Mouse (Mus musculus): ENCODE data around the gene Ctxn1.
"Not testable (repeated sequence)": the region's sequence is repeated elsewhere in the genome, so short reads cannot be mapped to it uniquely, and the experiment has no call there.

The Ctxn1 gene

GRCm38 (mm10) chr8:4259125-4259804 is at the start of gene Ctxn1:
Ctxn1 (minus strand) TSS chr8:4259274.
- peak; percentile 73 for DNase-seq (ENCODE audit: low read depth, low spot score)

GRCm38 (mm10) chr8:4305838-4306237 is 46.8 kb upstream of the Ctxn1 start:
- DNase-seq (ENCODE audit: low read depth, low spot score) = no peak

DNA sequence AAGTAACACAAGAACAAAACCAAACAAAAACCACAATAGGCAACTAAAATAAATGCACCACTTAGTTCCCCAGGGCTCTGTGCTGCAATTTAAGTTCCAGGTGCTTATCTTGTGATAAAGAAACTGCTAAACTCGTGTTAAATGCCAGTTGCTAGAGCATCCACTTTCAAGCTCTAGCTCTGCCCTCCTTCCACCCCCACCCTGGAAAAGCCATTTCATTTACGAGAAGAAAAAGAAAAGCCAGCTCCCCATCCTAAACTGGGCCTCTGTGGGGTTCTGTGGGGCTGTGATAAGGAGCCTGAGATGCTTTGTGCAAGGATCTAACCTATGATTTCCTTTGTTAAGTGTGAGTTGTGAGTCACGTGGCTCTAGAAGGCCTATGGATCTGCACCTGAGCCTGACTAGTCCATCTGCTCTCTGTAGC is 45.1 kb upstream of the Ctxn1 start:
- no peak for DNase-seq (ENCODE audit: low read depth, low spot score)

DNA sequence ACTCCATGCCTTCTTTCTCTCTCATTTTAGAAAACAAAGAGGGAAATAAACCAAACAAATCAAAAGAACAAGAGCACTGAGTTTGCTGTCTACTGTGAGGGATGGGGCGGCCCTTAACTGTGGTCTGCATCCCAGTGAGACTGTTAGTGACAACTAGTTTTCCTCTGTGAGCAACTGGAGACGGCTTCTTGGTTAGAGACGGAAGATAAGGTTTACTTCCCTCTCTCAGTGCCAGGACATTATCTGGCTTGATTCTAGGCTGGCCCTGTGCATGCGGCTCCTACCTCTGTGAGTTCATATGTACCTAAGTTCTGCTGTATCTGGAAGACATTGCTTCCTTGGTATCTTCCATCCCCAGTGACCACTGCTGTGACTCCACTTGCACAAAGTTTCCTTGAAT is 38.7 kb upstream of the Ctxn1 start:
- DNase-seq (ENCODE audit: low read depth, low spot score) = no peak

DNA sequence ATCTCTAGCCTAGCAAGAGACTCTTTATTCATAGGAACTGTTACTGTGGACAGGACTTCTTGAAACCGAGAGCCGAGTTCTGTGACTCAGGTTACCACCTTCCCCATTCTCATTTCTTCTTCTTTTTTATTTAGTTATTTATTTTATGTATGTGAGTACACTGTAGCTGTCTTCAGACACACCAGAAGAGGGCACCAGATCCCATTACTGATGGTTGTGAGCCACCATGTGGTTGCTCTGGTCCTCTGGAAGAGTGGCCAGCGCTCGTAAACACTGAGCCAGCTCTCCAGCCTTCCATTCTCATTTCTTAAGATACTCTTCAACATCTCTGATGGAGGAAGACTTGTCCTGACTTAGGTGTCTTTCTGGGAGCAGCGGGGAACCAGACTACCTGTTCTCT is 33.7 kb upstream of the Ctxn1 start:
- DNase-seq (ENCODE audit: low read depth, low spot score) = no peak

GRCm38 (mm10) chr8:4276111-4276465 is 17.0 kb upstream of the Ctxn1 start:
- no peak for DNase-seq (ENCODE audit: low read depth, low spot score)

DNA sequence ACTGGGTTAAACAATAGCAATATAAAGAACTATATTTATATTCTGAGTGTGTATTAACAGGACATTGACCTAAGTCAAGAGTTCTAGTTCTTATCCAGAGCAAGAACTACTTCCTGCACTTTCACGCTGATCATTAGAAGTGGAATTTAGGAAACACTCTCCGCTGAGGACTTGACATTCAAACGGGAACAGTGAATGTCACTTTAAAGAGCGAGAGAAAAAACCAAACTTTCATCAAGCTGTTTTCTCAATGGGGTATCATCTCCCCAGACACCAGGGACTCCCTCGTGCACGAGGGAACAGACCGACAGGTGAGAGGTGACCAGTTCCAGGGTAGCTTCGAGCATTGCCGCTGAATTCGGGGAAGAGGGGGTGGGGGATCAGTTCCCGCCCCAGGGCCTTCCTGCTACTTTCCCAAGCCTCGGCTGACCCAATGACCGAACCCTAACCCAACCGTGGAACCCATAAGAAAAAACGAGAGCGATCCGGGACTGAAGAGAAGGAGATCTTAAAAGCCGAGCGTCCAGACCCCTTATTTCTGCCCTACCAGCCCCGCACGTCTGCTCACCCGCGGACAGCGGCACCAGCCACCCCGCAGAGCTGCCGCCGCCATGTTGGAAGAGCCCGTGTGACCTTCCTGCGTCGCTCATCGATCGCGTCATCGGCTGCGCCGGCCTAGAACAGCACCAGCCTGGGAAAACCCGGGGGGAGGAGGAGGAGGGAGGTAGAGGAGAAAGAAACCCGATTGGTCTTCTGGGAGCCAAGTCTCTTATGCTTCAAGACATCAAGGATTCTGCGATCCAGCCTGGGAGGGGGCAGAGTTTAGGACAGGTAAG is 16.4 kb upstream of the Ctxn1 start, which contains the start of gene Timm44:
Gene Timm44, minus strand, starts transcription at position 639 of the 836 bp plus-strand sequence.
- peak; percentile 94 for DNase-seq (ENCODE audit: low read depth, low spot score)

GRCm38 (mm10) chr8:4269609-4270008 is 10.5 kb upstream of the Ctxn1 start:
- no peak for DNase-seq (ENCODE audit: low read depth, low spot score)

GRCm38 (mm10) chr8:4267627-4268026 is 8.6 kb upstream of the Ctxn1 start:
- peak; percentile 42 for DNase-seq (ENCODE audit: low read depth, low spot score)

GRCm38 (mm10) chr8:4265160-4265914 is 6.3 kb upstream of the Ctxn1 start:
- DNase-seq (ENCODE audit: low read depth, low spot score) = no peak

- DNase-seq (ENCODE audit: low read depth, low spot score) = no peak
These were observed 4.2 kb upstream of the Ctxn1 start for GRCm38 (mm10) chr8:4263105-4263791.

DNA sequence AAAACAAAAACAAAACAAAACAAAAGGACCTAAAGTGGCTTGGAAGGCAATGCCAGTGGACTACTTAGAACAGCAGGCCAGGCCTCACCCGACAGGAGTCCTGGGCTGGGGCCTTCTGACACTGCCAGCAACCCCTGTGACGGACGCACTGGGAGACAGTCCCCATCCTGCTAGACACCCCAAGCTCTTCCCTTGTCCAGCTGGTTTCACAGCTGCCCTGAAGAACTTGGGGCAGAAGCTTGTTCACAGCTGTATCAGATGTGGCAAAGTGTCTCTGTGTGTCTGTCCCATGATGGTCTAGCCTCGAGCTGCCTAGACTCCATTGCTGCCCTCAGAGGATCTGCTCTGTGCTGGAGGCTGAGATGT is 714 bp upstream of the Ctxn1 start:
- no peak for DNase-seq (ENCODE audit: low read depth, low spot score)

DNA sequence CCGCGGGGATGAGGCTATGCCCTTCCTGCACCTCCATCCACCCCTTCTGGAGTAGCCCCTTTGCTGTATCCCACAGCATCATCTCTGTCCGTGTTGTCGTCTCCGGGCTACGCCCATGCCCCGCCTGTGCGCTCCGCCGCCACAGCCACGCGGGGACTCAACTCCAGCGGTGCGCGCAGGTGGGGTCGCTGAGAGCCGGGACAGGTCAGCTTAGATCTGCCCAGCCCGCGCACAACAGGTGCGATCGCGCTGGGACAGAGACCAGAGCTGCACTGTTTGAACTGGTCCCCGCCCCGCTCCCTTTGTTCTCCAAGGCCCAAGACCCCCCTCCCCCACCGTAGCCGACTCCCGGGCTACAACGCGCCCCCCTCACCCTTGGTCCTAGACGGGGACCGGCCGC is 396 bp downstream of the Ctxn1 start:
- peak; percentile 36 for DNase-seq (ENCODE audit: low read depth, low spot score)

DNA sequence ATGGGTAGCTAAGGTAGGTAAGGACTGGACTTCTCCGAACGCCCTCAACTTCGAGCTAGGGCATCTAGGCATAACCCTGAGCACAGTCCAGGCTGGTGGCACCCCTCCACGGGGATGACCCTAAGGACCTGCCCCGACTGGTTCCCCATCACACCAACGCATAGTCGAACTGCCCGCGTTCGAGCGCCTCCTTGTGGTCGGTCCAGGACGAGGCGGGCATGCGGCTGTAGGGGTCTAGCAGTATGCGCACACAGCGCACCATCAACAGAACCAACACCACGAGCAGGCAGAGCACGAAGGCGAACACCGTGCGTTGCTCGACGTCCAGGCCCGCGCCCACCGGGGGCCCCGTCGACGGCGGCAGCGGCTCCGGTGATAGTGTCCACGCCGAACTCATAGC is 841 bp downstream of the Ctxn1 start:
- DNase-seq (ENCODE audit: low read depth, low spot score) = peak; percentile 67

- DNase-seq (ENCODE audit: low read depth, low spot score) = no peak
These were observed 1.7 kb downstream of the Ctxn1 start for GRCm38 (mm10) chr8:4257350-4257749.

DNA sequence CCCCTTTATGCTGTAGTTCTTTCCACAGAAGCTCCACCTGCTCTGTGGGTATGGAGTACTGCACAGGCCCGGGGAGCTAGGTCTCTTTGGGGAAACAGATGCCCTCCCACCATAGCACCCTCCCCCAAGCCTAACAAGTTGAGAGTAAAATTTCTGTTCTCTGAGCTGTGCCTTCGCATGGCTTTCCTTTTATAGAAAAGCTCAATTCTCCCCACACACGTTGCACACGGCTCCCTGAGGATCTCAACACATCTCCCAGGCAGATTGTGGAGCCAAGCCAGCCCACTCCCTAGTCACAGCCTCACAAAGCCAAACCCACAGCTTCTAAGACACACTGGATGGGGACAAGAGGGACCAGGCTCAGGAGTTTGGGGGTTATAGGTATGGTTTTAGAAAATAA is 2.2 kb downstream of the Ctxn1 start:
- no peak for DNase-seq (ENCODE audit: low read depth, low spot score)

GRCm38 (mm10) chr8:4255471-4255870 is 3.6 kb downstream of the Ctxn1 start:
- DNase-seq (ENCODE audit: low read depth, low spot score) = not testable (repeated sequence)

DNA sequence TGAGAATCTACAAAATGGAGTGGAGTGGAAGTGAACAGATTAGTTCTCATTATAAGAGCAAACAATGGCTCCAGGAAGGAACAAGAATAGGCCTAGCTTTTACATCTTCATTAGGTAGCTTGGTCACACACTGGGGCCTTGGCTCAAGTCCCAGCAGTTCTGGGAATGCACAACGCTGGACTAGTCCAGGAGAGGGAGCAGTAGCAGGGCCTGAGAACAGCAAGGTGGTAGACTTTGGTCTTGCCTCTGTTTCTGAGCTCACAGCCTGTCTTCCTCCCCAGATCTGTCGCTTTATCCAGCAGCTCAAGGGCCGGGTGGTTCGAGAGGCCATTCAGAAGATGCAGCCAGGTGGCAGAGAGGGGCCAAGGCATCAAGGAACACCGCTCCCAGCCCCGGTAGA is 5.1 kb downstream of the Ctxn1 start:
- peak; percentile 31 for DNase-seq (ENCODE audit: low read depth, low spot score)

- DNase-seq (ENCODE audit: low read depth, low spot score) = peak; percentile 97
These were observed 5.9 kb downstream of the Ctxn1 start, which contains the start of gene Snapc2 for GRCm38 (mm10) chr8:4252934-4253841. Snapc2 (plus strand) TSS chr8:4253080.

GRCm38 (mm10) chr8:4252116-4252760 is 6.8 kb downstream of the Ctxn1 start:
- no peak for DNase-seq (ENCODE audit: low read depth, low spot score)

All from A20 (cell line).